Mouse (Mus musculus): ENCODE results near the gene Erg28. TPM values are rescaled to one million over a fixed set of nuclear protein-coding genes. Genes with fewer than 3 reads are reported as not detected.

Erg28 gene
- polyA plus RNA-seq, 1 experiment: 53.8 TPM

DNA sequence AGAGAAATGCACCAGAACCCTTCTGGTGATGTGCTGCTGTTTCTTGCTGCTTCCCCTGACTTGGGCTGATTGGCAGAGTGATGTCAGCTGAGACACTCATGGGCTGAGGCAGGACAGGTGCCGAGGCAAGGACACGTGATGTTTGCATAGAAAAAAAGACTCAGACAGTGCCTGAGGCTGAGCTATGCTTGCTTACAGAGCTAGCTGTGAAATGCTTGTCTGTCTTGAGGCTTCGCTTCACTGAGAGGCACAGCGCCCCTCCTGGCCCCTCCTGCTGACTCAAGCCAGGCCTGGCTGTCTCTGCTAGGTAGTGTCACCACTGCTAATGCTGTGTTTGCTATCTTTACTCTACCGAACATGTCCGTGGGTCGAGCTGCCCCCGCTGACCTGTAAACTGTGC is 26.3 kb upstream of the Erg28 start:
- TF ChIP-seq POLR2A (IDR thresholded peaks at IDR 0.05; ENCODE audit: borderline replicate concordance, extremely low read depth, insufficient read depth, insufficient read length, poor library complexity, severe bottlenecking) (no peak), CTCF (IDR thresholded peaks at IDR 0.05; ENCODE audit: borderline replicate concordance, extremely low read depth, insufficient read depth, insufficient read length) (no peak)
- DNase-seq (ENCODE audit: low read depth): no peak

DNA sequence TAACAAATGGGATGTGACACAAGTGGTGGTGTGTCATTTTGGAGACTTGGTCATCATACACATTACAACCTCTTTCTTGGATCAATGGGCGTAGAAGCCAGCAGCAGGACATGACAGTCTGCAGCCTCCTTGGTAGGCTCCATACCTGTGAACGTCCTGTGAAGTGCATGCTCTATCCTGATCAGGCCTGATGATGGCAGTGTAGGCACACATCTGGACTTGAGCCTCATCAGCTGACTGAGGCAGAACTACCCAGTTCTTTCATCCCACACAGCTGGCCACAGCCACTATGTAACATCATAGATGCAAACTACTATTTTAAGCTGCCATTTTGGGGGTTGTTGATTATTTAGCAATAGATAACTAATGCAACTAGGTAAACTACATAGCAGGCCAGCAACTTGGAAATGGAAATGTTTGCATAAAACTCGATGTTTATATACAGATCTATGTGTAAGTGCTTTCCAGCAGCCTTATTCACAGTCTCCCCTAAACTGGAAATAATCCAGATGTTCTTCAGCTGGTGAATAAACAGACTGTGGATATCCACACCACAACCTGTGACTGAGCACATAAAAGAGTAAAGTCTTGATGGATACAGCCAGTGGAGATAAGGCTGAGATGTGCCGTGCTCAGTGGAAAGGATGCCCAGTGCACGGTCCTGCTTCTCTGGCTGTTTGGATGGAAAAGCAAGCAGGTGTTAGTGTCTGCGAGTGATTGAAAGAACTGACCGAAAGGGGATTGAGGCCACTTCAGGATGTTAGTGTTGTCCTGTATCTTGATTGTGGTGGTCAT is 24.0 kb upstream of the Erg28 start:
- no peak for TF ChIP-seq POLR2A (IDR thresholded peaks at IDR 0.05; ENCODE audit: borderline replicate concordance, extremely low read depth, insufficient read depth, insufficient read length, poor library complexity, severe bottlenecking)
- peak; percentile 51; the same call in 1 of the 2 replicates for TF ChIP-seq CTCF (IDR thresholded peaks at IDR 0.05; ENCODE audit: borderline replicate concordance, extremely low read depth, insufficient read depth, insufficient read length)
- peak; percentile 51 for DNase-seq (ENCODE audit: low read depth)

DNA sequence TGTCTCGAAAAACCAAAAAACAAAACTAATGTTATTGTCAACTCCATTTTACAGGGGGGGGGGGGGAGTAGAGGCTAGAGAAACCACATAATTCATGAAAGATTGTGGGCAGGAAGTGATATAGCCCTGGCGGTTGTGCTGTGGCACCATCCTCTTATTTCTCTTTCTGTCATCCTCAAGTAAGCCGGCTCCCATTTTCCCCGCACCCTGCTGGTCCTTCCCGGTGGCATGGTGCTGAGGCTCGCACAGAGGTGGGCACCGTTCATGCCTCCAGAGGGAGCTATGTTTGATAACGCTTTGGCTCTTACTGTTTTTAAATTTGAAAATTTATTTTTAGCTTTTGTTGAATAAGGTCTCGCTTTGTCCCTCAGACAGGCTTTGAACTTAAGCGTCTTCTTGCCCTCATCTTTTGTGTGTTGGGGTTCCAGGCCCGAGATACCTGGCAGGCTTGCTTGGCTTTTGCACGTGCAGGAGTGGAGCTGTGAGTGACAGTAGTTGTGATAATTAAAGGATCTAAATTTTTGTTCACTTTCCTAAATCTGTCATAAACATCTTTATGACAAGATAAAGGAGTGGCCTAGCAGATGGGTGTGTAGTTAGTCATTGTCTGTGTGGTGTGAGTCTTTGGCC is 15.1 kb upstream of the Erg28 start:
- no peak for DNase-seq (ENCODE audit: low read depth)
- TF ChIP-seq POLR2A (IDR thresholded peaks at IDR 0.05; ENCODE audit: borderline replicate concordance, extremely low read depth, insufficient read depth, insufficient read length, poor library complexity, severe bottlenecking) (no peak), CTCF (IDR thresholded peaks at IDR 0.05; ENCODE audit: borderline replicate concordance, extremely low read depth, insufficient read depth, insufficient read length) (no peak)

DNA sequence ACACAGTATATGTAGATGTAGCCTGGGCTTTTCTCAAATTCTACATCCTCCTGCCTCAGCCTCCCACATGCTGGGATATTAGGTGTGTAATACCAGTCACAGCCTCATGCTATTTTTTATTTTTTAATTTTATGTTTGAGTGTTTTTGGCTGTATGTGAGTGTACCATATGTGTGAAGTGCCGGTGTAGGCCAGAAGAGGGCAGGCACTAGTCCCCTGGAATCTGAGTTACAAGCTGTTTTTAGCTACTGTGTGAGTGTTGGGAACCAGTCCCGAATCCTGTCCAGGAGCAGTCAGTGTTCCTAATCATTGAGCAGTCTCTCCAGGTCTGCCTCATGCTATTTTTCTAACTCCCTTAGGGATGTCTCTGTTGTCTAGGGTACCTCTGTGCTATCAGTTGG is 13.4 kb upstream of the Erg28 start:
- no peak for TF ChIP-seq CTCF (IDR thresholded peaks at IDR 0.05; ENCODE audit: borderline replicate concordance, extremely low read depth, insufficient read depth, insufficient read length)
- no peak for TF ChIP-seq POLR2A (IDR thresholded peaks at IDR 0.05; ENCODE audit: borderline replicate concordance, extremely low read depth, insufficient read depth, insufficient read length, poor library complexity, severe bottlenecking)
- DNase-seq (ENCODE audit: low read depth): no peak

DNA sequence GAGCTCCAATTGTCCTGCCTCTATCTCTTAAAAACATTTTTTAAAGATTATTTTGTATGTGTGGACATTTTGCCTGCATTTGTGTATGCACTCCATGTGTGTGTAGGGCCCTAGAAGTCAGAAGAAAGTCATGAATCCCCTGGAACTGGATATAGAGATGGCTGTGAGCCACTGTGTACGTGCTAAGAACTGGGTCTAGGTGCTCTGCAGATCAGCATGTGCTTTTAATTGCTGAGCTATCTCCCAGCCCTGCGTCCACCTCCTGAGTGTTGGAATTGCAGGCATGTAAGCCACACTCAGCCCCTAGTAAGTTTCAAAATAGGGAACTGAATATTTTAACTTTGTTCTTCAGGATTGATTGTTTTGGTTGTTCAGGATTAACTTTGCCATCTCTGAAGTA is 10.2 kb upstream of the Erg28 start:
- TF ChIP-seq POLR2A (IDR thresholded peaks at IDR 0.05; ENCODE audit: borderline replicate concordance, extremely low read depth, insufficient read depth, insufficient read length, poor library complexity, severe bottlenecking): no peak
- TF ChIP-seq CTCF (IDR thresholded peaks at IDR 0.05; ENCODE audit: borderline replicate concordance, extremely low read depth, insufficient read depth, insufficient read length): no peak
- no peak for DNase-seq (ENCODE audit: low read depth)

DNA sequence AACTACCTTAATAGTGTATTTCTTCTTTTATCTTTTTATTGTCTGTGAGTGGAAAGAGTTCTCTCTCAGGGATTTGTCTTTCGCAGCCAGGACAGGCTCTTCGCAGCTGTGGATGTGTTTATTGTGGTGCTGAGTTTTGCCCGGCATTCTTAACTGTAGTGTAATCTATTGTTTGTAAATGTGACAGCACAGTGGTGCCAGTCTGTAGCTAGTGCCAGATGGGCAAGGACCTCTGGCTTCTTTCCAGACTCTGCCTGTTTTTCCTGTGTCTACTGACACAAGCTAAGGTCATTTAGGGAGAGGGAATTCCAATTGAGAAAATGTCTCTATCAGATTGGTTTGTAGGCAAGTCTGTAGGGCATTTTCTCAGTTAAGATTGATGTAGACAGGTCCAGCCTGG is 6.3 kb upstream of the Erg28 start:
- peak; percentile 16 for DNase-seq (ENCODE audit: low read depth)
- TF ChIP-seq CTCF (IDR thresholded peaks at IDR 0.05; ENCODE audit: borderline replicate concordance, extremely low read depth, insufficient read depth, insufficient read length) (no peak), POLR2A (IDR thresholded peaks at IDR 0.05; ENCODE audit: borderline replicate concordance, extremely low read depth, insufficient read depth, insufficient read length, poor library complexity, severe bottlenecking) (no peak)

DNA sequence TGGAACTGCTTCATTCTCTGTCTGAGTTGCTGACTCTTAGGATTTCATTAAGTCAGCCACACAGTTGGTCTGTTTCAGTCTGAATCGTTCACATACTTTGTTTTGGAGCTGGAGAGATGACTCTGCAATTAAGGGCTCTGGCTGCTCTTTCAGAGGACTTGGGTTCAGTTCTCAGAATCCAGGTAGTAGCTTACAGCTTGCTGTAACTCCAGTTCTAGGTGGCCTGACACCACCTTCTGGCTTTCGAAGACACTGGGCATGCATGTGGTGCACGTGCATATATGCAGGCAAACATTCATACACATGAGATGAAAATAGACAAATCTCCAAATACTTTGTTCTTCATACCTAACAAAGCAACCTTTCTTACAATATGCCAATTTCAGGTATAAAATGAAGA is 5.5 kb upstream of the Erg28 start:
- no peak for DNase-seq (ENCODE audit: low read depth)
- TF ChIP-seq CTCF (IDR thresholded peaks at IDR 0.05; ENCODE audit: borderline replicate concordance, extremely low read depth, insufficient read depth, insufficient read length) (no peak), POLR2A (IDR thresholded peaks at IDR 0.05; ENCODE audit: borderline replicate concordance, extremely low read depth, insufficient read depth, insufficient read length, poor library complexity, severe bottlenecking) (no peak)

DNA sequence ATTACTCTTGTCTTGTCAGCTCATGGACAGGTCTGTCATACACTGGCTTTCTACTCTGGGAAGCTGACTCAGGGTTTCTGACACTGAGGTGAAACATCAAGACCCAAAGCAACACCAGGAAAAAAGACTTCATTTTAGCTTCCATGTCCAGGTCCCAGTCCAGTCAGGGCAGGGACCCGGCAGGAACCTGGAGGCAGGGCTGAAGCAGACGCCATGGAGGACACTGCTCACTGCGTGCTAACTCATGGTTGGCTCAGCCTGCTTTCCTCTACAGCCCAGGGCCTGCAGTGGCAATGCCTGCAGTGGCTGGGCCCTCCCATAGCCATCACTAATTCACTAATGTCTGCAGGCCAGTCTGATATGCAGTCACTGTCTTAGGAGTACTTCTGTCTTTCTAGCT is 4.5 kb upstream of the Erg28 start:
- TF ChIP-seq CTCF (IDR thresholded peaks at IDR 0.05; ENCODE audit: borderline replicate concordance, extremely low read depth, insufficient read depth, insufficient read length): no peak
- no peak for TF ChIP-seq POLR2A (IDR thresholded peaks at IDR 0.05; ENCODE audit: borderline replicate concordance, extremely low read depth, insufficient read depth, insufficient read length, poor library complexity, severe bottlenecking)
- no peak for DNase-seq (ENCODE audit: low read depth)

DNA sequence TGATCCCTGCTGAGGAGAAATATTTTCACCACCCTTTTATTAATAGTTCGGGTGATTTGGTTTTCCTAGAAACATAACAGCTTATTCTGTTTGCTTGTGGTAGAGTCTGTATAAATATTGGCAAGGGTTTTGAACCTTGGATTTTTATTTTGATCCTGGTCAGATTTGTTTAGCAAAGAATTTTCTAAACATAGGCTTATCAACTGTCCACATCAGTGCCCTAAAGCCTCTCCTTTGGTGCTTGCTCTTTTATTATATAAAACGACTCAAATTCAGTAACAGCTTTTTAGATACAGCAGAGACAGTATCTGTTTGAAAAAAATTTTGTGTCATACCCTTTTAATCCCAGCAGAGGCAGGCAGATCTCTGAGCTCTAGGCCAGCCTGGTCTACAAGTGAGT is 1.5 kb upstream of the Erg28 start:
- no peak for DNase-seq (ENCODE audit: low read depth)
- no peak for TF ChIP-seq CTCF (IDR thresholded peaks at IDR 0.05; ENCODE audit: borderline replicate concordance, extremely low read depth, insufficient read depth, insufficient read length)
- no peak for TF ChIP-seq POLR2A (IDR thresholded peaks at IDR 0.05; ENCODE audit: borderline replicate concordance, extremely low read depth, insufficient read depth, insufficient read length, poor library complexity, severe bottlenecking)

DNA sequence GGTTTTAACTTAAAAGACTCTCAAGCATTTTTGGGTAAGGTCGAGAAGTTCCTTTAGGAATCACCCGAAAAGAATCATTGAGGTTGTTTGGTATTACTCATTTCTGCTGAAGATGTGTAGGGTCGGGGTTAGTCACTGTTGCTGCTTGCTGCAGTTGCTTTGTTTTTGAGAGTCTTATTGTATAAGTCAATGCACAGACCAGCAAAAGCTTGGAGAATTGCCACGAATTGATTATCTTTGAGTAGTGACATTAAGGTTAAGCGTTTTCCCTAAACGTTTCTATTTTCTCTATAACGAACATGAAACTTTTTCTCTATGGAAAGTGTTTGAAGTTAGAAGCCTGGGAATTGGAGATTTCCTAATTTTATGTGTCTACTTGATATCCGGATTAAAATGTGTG is 1.0 kb upstream of the Erg28 start:
- no peak for DNase-seq (ENCODE audit: low read depth)
- no peak for TF ChIP-seq POLR2A (IDR thresholded peaks at IDR 0.05; ENCODE audit: borderline replicate concordance, extremely low read depth, insufficient read depth, insufficient read length, poor library complexity, severe bottlenecking)
- no peak for TF ChIP-seq CTCF (IDR thresholded peaks at IDR 0.05; ENCODE audit: borderline replicate concordance, extremely low read depth, insufficient read depth, insufficient read length)

DNA sequence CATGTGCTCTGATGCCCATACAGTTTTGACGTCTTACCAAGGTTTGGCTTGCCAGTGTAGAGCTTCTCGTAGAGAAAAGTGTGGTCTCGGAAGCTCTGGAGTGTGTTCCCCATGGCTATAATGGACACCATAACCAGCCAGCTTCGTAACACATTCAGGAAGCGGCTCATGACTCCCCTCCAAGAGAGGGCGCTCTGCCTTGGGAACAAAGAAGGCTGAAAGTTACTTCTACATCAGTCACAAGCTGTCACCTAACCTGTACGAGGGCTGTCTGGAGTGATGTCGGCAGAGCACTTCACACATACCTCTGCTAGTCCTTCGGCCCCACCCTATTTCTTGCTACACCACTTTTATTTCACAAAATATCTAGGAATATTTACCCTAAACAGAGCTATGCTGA is 2.3 kb downstream of the Erg28 start:
- DNase-seq (ENCODE audit: low read depth): no peak
- TF ChIP-seq POLR2A (IDR thresholded peaks at IDR 0.05; ENCODE audit: borderline replicate concordance, extremely low read depth, insufficient read depth, insufficient read length, poor library complexity, severe bottlenecking) (no peak), CTCF (IDR thresholded peaks at IDR 0.05; ENCODE audit: borderline replicate concordance, extremely low read depth, insufficient read depth, insufficient read length) (no peak)

DNA sequence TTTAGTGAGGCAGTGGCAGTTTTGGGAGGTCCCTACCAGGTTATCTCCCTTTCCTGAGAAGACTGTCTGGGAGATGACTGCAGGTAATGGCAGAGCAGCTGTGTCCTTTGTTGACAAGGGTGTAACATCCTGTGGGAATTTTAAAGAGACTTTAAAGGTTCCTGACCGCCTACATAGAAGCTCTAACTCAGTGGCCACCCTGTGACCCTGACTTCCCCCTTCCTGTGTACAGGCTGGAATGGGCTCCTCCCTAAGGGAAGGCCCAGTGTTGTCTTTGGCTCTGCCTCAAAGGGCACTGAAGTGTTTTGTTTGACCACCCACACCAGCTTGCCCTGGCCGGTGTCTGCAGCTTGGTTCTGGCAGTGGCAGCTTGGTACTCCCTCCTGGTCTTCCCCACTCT is 10.8 kb downstream of the Erg28 start:
- TF ChIP-seq CTCF (IDR thresholded peaks at IDR 0.05; ENCODE audit: borderline replicate concordance, extremely low read depth, insufficient read depth, insufficient read length) (no peak), POLR2A (IDR thresholded peaks at IDR 0.05; ENCODE audit: borderline replicate concordance, extremely low read depth, insufficient read depth, insufficient read length, poor library complexity, severe bottlenecking) (no peak)
- peak; percentile 27 for DNase-seq (ENCODE audit: low read depth)
